Mouse (Mus musculus) megakaryocyte-erythroid progenitor cell, adult 5-6 weeks (primary cell): ENCODE data around the gene Tbc1d32. TPM values are rescaled to one million over a fixed set of nuclear protein-coding genes. Genes with fewer than 3 reads are reported as not detected.

Experiments used
- total RNA-seq, 2 experiments: library from RNA; stranded (forward) in 1 of 2; stranded (reverse) in 1 of 2; fragments of 200-1000, 215-1000 nt in 1 of 2; fragments of >200 nt in 1 of 2; fragmentation: Nextera tagmentation in 1 of 2; gene quantifications; 2 replicates each; pipeline ENCODE4 v1.2.3; 2014 to 2017

Gene Tbc1d32
- total RNA-seq, 2 experiments from 2014 or later: 1.2 to 1.9 TPM

Other genes starting within 250 kb of the Tbc1d32 start
- 3.4 and 5.2 TPM in 2 replicates for gene Msl3l2, start 121.8 kb downstream of the Tbc1d32 start, total RNA-seq (2014; fragmentation: Nextera tagmentation)
- gene Msl3l2, start 121.8 kb downstream of the Tbc1d32 start, total RNA-seq (2017): 5.6 and 17.6 TPM in 2 replicates
- 18.5 and 19.3 TPM in 2 replicates for gene Gja1, start 148.6 kb upstream of the Tbc1d32 start, total RNA-seq (2014; fragmentation: Nextera tagmentation)
- gene Gja1, start 148.6 kb upstream of the Tbc1d32 start, total RNA-seq (2017): 35.0 and 35.8 TPM in 2 replicates